ENCODE assay signal across 8 mouse cellular contexts in the genomic region with DNA sequence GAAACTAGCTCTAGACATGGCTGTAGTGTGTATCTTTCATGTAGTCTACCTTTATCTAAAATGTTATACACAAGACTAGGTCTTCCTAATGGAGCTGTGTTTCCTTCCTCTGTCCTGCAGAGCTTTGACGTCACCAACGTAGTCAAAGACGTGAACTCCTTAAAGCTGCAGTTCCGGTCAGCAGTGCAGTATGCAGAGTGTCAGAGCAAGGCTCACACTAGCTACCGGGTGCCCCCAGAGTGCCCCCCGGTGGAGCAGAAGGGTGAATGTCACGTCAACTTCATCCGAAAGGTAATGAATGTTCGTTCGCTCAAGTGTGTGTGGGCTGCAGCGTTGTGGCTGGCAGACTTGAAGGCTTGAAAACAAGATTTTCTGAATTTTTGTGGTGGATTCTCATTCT. TPM values are rescaled to one million over a fixed set of nuclear protein-coding genes. Genes with fewer than 3 reads are reported as not detected.
DNase-seq lines count a peak whose midpoint lies in the region; ATAC-seq and TF ChIP-seq lines count a peak whose summit lies in the region.

No protein-coding gene starts in this region.

- no peak overlapping the region for H3K9ac ChIP-seq in lung, embryonic 14.5 days
- H3K9ac ChIP-seq in forebrain, embryonic 14.5 days (ENCODE audit: low read length) = no peak overlapping the region

- 35% methylated on average over 11 of the region's 11 CpGs for WGBS in heart, embryonic 10.5 days
- 35% methylated on average over 11 of the region's 11 CpGs for WGBS in lung, embryonic 14.5 days
- WGBS in forebrain, embryonic 14.5 days = 53% methylated on average over 11 of the region's 11 CpGs

- intact Hi-C loops in heart, postnatal 36 days (cut with DNase I) = no loop called here

- no peak for DNase-seq in heart, embryonic 10.5 days (ENCODE audit: low spot score)
- DNase-seq in heart, postnatal 36 days = no peak
- peak; percentile 53 for DNase-seq in lung, embryonic 14.5 days
- no peak for DNase-seq in lung, postnatal 4 days
- peak; percentile 33 for DNase-seq in NIH3T3 (ENCODE audit: low read depth)
- peak; percentile 17 for DNase-seq in mesoderm, embryonic 11.5 days (ENCODE audit: low read depth, low spot score)
- no peak for DNase-seq in right cerebral cortex, postnatal 10 days (ENCODE audit: low spot score in 2 of 2)
- no peak for DNase-seq in forebrain, embryonic 14.5 days (ENCODE audit: low spot score)

- H3K4me2 ChIP-seq in lung, embryonic 14.5 days = no peak overlapping the region
- no peak overlapping the region for H3K4me2 ChIP-seq in forebrain, embryonic 14.5 days (ENCODE audit: low read length)

- peak; percentile 45; the same call in 1 of the 2 replicates for ATAC-seq in lung, embryonic 14.5 days (ENCODE audit: insufficient read depth)
- ATAC-seq in forebrain, embryonic 14.5 days = no peak

- TF ChIP-seq CTCF in lung, embryonic 14.5 days (IDR thresholded peaks at IDR 0.05; ENCODE audit: low read depth) = 0 out of 2 replicates have a peak, but pooled peaks have one; percentile 28

- peak overlapping the region; percentile 22; the same call in 1 of the 2 replicates for H3K27ac ChIP-seq in heart, embryonic 10.5 days
- H3K27ac ChIP-seq in lung, embryonic 14.5 days (ENCODE audit: low read depth) = no peak overlapping the region
- H3K27ac ChIP-seq in forebrain, embryonic 14.5 days (ENCODE audit: low read depth, low read length) = no peak overlapping the region

- H3K9me3 ChIP-seq in heart, embryonic 10.5 days = no peaks in the 10 kb centered on the region
- H3K9me3 ChIP-seq in lung, embryonic 14.5 days (ENCODE audit: low read depth, low read length) = no peaks in the 10 kb centered on the region
- H3K9me3 ChIP-seq in forebrain, embryonic 14.5 days (replicated peaks; ENCODE audit: control insufficient read depth, low read length) = no peaks in the 10 kb centered on the region

- peaks cover 14% of the 10 kb centered on the region; the same call in 1 of the 2 replicates for H3K36me3 ChIP-seq in heart, embryonic 10.5 days
- H3K36me3 ChIP-seq in lung, embryonic 14.5 days (ENCODE audit: insufficient read depth) = no peaks in the 10 kb centered on the region
- H3K36me3 ChIP-seq in forebrain, embryonic 14.5 days (ENCODE audit: control insufficient read depth, insufficient read depth, low read length) = no peaks in the 10 kb centered on the region

- H3K27me3 ChIP-seq in heart, embryonic 10.5 days (ENCODE audit: insufficient read depth, poor library complexity, severe bottlenecking) = no peaks in the 10 kb centered on the region
- H3K27me3 ChIP-seq in lung, embryonic 14.5 days (ENCODE audit: insufficient read depth, low read length) = no peaks in the 10 kb centered on the region
- H3K27me3 ChIP-seq in forebrain, embryonic 14.5 days (replicated peaks; ENCODE audit: control insufficient read depth, insufficient read depth, low read length) = no peaks in the 10 kb centered on the region

- no peak overlapping the region for H3K4me3 ChIP-seq in heart, embryonic 10.5 days
- no peak overlapping the region for H3K4me3 ChIP-seq in lung, embryonic 14.5 days (ENCODE audit: low read depth, low read length)
- H3K4me3 ChIP-seq in forebrain, embryonic 14.5 days (ENCODE audit: low read depth, low read length) = no peak overlapping the region

- H3K4me1 ChIP-seq in heart, embryonic 10.5 days = peaks cover 24% of the 10 kb centered on the region
- H3K4me1 ChIP-seq in lung, embryonic 14.5 days (ENCODE audit: insufficient read depth) = no peaks in the 10 kb centered on the region
- no peaks in the 10 kb centered on the region; the same call in 1 of the 2 replicates for H3K4me1 ChIP-seq in forebrain, embryonic 14.5 days (ENCODE audit: control insufficient read depth, insufficient read depth, low read length)

RNA-seq across cellular contexts. Expression of gene Manba, which starts 26.3 kb away (rescaled TPM):
- 17.3 and 31.0 TPM in 2 replicates for polyA plus RNA-seq in heart, embryonic 10.5 days (2016; fragmentation: Nextera tagmentation; extraction: Ambion mirVana)
- 10 to 100 TPM; 16.3 to 17.6 TPM for total RNA-seq in heart, postnatal 36 days (2021)
- 10.2 and 10.7 TPM in 2 replicates for polyA plus RNA-seq in lung, embryonic 14.5 days (2014; fragmentation: Nextera tagmentation; extraction: Ambion mirVana)
- polyA plus RNA-seq in forebrain, embryonic 14.5 days (2014; fragmentation: Nextera tagmentation; extraction: Ambion mirVana) = 4.1 and 4.4 TPM in 2 replicates

Comparison
In these comparisons a context has a peak if more than half of its experiments do, and no peak if none do; other contexts are left out.
1. DNase-seq: peak in lung, embryonic 14.5 days (single experiment), NIH3T3 (single experiment) and mesoderm, embryonic 11.5 days (single experiment); none in heart, embryonic 10.5 days (single experiment), heart, postnatal 36 days (0 of 2), lung, postnatal 4 days (0 of 2), right cerebral cortex, postnatal 10 days (0 of 2) and forebrain, embryonic 14.5 days (single experiment).